Mouse (Mus musculus): Measurements from ENCODE around the gene Glt6d1.
A peak's percentile ranks its signal among the peaks of the same experiment; 100 is the strongest.
"Not testable (repeated sequence)": the region's sequence is repeated elsewhere in the genome, so short reads cannot be mapped to it uniquely, and the experiment has no call there.

The Glt6d1 gene

DNA sequence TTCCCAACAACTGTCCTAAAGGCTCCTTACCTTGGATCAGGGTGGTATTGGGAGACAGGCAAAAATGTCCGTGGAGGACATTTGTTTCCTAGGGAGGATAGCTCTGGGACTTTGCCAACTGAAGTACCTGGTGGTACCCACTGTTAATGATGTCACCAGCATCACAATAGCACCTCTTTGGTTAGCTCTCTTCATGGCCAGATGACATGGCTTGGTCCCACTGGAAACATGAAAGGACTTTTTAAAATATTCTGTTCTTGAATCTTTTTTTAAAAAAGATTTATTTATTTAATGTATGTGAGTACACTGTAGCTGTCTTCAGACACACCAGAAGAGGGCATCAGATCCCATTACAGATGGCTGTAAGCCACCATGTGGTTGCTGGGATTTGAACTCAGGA lies at the start of gene Glt6d1:
Gene Glt6d1, minus strand, starts transcription at position 101 of the 400 bp plus-strand sequence.
- not testable (repeated sequence) for DNase-seq (ENCODE audit: low read depth, low spot score)

DNA sequence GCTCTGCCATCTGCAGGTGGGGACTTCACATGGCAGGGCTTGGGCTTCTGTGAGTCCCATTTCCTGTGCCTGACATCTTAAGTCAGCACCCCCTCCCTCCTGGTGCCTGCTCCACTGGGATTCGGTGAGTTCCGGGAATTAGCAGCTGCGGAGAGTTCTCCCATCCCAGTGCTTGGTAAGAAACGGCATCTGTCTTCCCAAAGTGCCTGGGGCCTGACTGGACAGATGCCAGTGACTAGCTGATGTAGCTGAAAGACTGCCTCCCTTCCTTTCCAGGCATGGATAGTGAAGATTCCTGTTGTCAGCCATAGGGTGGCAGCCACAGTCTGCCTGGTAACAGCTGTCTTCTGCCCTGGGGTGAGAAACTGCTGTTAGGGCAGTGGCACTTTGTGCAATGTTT lies 49.8 kb upstream of the Glt6d1 start:
- DNase-seq (ENCODE audit: low read depth, low spot score) = no peak

DNA sequence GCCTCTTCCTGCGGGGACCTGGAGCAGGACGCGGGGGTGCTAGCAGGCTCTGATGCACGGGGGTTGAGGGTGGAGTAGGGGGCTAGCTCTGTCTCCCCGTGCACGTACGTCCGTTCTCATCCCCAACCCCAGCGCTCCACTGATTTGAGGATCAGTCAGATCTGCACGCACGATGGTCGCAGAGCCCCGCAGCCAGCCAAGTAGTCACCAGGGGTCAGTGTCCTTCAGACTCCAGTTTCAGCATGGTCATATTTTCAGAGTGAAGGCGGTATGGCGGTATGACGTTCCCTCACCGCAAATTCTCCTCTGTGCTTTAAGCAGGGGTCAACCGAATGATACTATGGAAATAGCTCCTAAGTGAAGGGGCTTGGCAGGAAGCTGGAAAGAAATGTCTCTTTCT lies 48.6 kb upstream of the Glt6d1 start:
- no peak for DNase-seq (ENCODE audit: low read depth, low spot score)

DNA sequence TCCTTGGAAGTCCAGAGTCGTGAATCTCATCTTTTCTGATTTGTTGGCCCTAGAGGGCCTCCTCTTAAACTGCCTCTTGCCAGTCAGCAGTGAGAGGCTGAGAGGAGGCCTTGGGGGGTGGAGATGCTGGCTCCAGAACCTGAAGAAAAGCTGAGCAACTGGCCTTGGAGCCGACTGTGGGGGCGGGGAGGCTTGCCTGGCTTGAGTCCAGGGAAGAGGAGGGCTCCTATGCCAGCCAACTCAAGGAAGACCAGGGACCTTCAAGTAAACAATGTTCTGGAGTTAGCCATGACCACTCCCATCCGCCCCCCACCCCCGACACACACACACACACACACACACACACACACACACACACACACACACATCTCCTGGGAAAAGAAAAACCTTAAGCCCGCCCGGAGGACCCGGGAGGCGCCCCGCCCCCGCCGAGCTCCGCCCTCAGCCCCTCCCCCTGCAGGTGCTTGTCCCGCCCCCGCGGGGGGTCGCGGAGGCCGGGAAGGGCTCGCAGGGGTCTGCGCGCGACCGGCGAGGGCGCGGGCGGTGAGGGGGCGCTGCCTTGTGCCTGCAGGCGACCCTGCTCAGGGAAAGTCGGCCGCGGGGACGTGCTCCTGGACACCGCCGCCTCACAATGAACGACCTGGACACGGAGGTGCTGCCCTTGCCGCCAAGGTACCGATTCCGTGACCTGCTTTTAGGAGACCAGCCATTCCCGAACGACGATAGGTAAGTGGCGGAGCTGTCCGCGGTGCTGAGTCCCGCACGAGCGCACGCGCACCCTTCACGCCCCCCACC lies 47.9 kb upstream of the Glt6d1 start, which contains the start of gene Kcnt1:
Gene Kcnt1, plus strand, starts transcription at position 398 of the 795 bp plus-strand sequence.
- DNase-seq (ENCODE audit: low read depth, low spot score) = no peak

DNA sequence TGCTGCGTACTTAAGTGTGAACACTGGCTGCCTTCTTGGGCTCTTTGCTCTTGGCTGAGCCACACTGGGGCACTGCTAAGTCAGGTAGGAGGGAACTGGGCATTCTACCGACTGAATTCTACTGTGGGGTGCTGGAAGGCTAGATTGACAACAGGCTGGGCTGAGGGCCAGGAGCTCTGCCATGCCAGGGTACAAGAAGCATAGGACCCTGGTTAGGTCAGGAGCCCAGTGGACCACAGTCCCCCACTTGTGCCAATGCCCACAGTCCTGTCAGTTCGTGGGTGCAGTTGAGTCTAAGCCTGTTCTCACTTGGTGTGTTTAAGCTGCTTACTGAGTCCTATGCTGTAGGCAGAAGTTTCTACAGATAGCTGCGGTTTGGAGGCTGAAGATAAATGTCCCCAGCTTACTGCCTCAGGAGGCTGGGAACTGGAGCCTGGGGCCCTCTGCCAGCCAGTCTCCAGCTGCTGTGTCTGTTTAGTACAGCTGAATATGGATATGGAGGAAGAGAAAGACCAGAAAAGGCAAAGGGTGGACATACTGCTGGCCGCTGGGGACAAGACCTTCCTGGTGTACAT lies 47.1 kb upstream of the Glt6d1 start:
- DNase-seq (ENCODE audit: low read depth, low spot score) = no peak

DNA sequence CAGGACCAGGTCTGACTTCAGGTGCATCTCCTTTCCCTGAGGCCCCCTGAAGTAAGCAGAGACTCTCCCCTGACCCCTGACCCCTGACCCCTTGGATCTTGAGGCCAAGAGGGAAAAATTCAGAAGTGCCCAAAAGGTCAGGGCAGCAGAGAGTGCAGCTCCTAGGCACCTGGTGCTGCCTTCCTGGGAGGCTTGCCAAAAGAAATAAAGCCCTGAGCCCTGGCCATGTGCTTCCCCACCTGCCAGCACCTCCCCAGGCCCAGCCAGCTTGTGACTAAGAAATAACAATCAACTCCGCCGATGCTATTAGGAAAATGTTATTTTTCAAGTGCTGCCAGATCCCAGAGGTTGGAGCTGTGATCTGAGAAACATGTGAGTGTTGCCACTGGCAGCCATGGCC lies 46.4 kb upstream of the Glt6d1 start:
- no peak for DNase-seq (ENCODE audit: low read depth, low spot score)

DNA sequence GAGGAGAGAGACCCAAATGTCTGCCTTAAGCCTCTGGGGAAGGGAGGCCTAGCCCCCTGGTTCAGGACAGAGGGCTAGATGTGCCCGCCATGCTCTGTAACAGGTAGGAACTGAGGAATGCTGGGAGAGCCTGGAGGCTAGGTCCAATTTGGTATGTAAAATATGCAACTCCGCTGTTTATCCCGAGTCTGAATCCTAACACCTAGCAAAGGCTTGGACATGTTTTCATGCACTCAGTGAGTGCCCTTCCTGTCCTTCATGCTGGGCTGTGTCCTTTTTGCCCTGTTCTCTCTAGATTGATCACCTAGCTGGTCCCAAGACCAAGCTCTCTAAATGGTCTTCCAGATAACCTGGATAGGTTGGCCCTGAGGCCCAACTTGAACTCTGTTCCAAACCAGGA lies 44.2 kb upstream of the Glt6d1 start:
- DNase-seq (ENCODE audit: low read depth, low spot score) = no peak

DNA sequence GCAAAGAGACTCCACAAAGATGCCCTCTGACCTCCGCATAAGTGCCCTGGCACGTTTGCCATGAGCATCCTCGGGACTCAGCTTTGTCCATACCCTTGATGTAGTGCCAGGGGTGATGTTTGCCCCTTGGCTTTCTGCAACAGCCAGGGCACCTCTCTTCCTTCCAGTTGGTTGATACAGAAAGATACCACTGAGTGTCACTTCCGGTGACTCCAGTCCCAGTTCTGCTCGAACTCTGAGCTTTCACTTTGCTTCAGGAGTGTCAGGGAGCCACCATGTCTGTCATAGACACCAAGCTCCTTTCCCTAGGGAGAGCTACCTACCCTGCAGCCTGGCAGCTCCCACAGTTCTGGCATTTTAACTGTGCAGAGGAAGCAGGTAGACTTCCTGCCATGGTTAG lies 38.4 kb upstream of the Glt6d1 start:
- no peak for DNase-seq (ENCODE audit: low read depth, low spot score)

DNA sequence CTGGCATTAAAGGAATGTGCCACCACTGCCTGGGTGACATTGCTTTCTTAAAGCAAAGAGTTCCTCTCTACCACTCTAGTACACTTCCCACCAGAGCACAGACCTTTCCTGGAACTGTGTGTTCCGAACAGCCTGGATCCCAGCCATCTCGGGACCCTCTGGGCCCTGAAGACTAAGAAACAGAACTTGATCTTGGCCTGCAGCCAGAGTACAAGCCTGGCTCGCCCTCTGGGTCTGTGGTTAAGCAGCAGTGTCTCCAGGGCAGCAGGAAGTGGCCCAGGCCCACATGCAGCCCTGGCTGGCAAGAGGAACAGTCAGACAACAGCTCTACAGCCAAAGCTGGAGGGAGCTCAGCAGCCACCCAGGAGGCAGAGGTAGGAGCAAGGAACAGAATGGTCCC lies 37.0 kb upstream of the Glt6d1 start:
- no peak for DNase-seq (ENCODE audit: low read depth, low spot score)

DNA sequence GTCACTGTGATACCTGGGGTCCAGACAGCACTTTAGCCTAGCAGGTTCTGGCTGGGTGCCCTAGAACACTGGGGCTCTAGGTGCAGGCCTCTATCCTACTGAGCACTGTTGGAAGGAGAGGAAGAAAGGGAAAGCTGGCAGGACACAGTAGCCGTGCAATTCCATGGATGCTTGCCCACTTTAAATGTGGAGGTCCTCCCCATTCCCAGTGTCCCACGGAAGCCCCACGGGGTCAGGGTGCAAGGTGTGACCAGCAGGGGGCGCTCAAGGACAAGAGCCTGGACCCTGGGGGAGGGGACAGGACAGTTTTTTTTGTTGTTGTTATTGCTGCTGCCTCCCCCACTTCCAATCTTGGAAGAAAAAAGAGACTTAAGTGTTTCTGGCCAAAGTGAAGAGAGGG lies 34.7 kb upstream of the Glt6d1 start:
- DNase-seq (ENCODE audit: low read depth, low spot score) = no peak

DNA sequence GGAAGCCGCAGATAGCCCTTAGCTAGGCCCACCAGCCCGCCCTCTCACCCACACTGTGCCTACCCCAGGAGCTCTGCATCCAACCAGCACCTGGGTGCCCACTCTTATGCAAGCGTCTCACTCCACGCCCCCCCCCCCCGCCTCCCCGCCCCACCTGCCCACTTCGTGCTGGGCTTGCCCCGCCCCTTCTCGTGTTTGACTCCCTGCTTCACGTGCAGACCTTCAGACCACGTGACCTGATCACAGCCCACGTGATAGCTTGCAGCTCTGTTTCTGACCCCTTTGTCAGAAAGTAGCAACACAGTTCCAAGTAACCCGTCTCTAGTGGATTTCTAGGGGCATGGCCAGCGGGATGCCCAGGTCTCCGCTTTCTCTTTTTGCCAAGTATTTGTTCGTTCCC lies 31.6 kb upstream of the Glt6d1 start, which contains the start of gene Sohlh1:
Gene Sohlh1, minus strand, starts transcription at position 23 of the 400 bp plus-strand sequence.
- DNase-seq (ENCODE audit: low read depth, low spot score) = no peak

DNA sequence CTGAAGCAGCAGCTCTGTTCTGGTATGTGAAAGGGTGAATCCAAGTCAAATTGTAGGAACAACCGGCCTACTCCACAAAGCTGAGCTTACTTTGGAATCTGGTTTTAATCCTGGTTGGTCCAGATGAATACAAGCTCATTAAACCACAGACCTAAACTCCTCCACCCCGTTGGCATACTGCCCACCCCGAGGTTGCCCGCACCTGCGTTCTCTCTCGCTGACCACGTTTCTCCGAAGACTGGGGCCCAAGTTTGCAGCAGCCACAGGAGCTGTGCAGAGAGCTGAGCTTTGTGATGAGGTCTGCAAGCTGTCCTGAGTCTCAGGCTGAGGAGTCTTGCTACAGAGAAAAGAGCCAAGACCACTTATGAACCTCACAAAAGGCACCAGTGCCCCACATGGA lies 30.9 kb upstream of the Glt6d1 start:
- no peak for DNase-seq (ENCODE audit: low read depth, low spot score)

DNA sequence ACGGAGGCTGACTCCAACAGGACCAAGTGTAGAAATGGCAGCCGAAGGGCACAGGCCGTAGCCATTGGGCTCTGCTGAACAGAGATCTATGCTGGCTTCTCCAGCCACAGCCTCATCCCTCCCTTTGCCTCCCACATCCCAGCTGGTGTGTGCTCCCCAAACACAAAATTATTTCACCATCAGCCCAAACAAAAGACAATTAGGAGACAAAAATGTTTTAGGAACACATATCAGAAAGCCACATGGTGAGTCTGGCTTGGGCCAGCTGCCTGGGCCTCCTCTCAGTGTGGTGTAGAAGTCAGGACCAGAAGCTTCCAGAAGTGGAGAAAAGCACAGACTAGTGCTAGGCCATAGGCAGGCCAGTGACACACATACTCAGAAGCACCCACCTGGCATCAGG lies 28.4 kb upstream of the Glt6d1 start:
- DNase-seq (ENCODE audit: low read depth, low spot score) = no peak

DNA sequence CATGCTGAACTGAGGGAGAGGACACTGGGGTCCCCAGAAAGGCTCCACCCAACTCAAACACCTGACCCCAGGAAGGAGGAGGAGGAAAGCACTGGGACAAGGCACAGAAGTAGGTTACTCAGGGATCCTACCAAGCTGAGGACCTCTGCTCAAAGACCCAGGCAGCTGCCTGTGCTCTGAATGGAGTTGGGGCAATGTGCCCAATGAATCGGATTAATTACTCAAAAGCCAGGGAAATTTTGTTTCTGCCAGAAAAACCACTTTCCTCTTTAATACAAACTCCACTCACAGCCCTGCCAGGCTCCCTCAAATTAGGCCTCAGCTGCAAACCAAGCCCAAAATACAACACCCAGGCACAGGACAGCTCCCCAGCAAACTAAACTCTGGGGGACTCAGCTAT lies 27.1 kb upstream of the Glt6d1 start:
- no peak for DNase-seq (ENCODE audit: low read depth, low spot score)

DNA sequence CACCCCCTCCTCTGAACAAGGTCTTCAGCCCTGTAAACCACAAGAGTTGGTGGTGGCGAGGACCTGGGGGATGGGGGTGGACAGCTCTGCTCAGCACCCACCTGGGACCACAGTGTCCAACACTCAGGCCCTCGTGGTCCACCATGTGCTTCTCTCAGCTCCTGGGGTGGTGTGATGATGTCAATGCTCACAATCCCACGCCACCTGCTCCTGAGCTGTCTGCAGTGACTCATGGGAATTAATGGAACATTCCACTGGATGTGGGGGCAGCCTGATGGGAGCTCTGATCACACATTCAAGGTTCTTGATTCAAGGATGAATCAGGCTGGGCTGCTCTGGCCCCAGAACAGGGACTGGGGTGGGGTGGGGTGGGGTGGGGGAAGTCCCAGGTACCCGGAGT lies 26.5 kb upstream of the Glt6d1 start:
- DNase-seq (ENCODE audit: low read depth, low spot score) = no peak

DNA sequence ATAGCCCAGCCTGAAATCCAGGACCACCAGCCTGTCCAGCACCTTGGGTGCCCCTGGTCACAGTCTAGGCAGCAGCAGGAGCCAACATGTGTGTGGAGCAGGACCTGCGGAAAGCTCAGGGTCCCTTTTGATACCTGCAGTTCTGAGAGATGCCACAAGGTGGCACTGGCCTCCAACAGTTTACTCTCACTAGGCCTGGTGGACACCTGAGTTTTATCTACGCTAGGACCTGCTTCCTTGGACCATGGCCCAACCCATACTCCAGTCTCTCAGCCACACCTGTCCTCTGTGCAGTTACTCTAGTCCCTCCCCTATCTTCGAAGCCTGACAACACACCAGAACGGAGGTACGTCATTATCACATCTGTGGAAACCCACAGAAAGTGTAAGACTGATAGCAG lies 20.6 kb upstream of the Glt6d1 start:
- DNase-seq (ENCODE audit: low read depth, low spot score) = peak; percentile 34

DNA sequence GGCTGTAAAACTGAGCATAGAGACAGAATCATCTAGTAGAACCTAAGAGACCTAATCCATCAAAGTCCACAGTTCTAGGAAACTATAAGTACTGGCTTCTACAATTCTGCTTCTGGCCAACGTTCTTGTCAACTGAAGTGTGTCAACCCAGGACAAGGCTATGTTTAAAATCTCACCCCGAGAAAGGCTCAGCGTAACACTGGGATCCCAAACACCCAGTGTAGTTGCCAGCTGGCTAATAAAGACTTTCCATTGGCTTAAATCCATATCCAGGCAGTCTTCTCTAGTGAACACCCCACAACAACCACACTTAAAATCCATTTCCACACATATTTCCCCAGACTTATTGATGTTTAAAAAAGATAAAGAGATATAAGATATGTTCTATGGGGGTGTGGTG lies 15.1 kb upstream of the Glt6d1 start:
- no peak for DNase-seq (ENCODE audit: low read depth, low spot score)

DNA sequence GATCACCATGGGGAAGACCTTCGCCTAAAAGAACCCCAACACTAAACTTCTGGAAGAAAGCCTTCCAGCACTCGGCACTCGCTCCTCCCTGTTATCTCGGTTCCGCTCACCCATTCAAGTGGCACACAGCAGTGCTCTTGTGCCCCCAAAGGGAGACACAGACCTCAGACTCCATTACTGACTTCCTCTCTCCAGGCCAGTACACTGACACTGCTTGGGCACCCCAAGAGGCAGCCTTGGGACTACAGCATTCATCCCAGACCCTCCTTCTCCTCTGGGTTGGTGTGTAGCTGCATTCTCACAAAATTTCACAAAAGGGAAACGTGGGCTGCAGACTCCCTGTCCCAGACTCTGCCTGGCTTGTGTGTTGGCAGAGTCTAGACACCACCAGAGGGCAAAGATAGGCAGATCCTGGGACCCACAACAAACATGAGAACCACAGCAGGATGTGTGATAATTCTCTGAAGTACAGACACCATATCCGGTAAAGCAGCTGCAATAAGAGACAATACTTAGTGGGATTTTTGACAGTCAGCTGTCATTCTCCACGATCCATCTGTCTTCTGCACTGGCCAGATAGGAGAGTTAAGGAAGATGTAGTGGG lies 12.8 kb upstream of the Glt6d1 start:
- no peak for DNase-seq (ENCODE audit: low read depth, low spot score)

DNA sequence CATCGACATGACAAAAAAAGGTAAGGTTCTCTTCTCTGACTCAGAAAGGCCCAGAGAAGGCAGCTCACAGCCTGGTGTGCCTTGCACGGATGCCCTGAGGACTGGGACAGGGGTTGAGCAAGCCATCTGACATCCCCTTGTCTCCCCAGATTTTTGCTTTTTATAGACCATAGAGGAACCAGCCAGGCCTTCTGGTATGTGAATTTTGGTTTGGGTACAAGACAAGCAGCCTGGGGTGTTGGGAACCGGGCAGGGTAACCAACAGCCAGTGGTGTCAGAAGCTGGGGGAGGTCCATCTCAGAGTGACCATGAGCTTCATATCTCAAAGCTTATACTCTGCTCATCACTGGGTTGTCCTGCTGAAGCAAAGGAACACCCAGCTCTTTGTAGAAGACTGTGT lies 9.1 kb upstream of the Glt6d1 start:
- no peak for DNase-seq (ENCODE audit: low read depth, low spot score)

DNA sequence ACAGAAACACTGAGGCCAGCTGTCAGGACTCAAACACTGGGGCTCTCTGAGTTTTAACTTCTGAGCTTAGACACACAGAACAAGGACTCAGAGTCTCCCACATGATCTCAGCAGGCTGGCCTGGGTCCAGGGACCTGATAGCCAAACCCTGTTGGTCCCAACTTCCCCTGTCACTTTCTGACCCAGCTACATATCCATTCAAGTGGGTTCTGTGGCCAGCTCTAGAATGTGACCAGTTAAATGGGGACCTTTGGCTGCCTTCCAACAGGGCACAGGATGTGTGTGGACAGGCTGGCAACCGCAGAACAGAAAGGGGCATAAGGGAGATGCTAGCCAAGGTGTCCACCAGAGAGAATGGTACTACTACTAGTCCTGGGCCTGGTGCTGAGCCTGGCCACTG lies 7.2 kb upstream of the Glt6d1 start, which contains the start of gene Lcn9:
Gene Lcn9, plus strand, starts transcription at position 348 of the 400 bp plus-strand sequence.
- no peak for DNase-seq (ENCODE audit: low read depth, low spot score)

DNA sequence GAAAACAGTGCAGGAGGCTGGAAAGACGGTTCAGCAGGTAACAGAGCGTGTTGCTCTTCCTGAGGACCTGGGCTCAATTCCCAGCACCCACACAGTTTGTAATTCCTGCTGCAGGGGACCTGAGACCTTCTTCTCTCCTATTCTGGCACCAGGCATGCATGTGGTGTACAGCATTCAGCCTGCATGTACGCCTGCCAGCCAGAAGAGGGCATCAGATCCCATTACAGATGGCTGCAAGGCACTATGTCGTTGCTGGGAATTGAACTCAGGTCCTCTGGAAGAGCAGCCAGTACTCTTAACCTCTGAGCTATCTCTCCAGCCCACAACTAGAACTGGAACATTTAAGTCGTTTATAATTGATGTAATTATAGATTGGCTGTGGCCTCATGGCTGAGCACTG lies 2.3 kb downstream of the Glt6d1 start:
- no peak for DNase-seq (ENCODE audit: low read depth, low spot score)

DNA sequence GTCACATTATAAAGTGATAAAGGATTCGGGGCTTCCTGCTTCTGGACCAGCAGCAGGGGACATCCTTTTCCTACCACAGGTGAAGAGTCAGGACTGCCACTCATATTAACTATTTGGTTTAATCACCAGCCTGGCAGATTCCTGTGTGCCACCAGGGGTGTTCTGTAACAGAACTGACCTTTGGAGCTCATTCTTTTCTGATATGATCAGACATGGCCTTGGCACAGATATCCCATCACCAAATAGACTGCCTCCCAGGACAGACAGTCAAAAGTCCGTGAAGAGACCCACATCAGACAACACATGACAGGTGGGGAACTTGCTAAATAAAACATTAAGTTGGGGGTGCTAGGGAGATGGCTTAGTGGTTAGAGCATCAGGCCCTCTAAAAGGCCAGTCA lies 3.9 kb downstream of the Glt6d1 start:
- DNase-seq (ENCODE audit: low read depth, low spot score) = no peak

DNA sequence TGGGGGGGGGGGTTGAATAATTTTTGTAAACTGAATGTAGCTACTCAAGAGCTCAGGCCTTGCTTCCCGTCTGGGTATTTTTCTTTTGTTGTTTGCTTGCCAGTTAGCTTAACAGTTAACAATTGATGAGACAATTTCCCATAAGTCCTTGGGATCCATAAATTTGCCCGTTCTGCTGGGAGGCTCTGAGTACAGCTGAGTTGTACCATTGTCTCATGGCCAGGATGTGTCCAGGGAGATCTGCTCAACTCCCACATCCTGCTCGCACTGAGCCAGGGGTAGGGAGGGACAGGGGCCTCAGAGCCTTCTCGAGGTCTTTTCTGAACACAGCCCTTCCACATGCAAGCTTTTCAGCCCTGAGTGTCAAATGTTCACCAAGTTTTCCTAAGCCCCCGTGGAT lies 17.6 kb downstream of the Glt6d1 start:
- DNase-seq (ENCODE audit: low read depth, low spot score) = no peak
